Mouse (Mus musculus): ENCODE measurements around the gene Rbm25. TPM values are rescaled to one million over a fixed set of nuclear protein-coding genes. Genes with fewer than 3 reads are reported as not detected.
"Not testable (repeated sequence)": the region's sequence is repeated elsewhere in the genome, so short reads cannot be mapped to it uniquely, and the experiment has no call there.

Rbm25 gene
- 10 to 100 TPM; 43.0 to 52.8 TPM for total RNA-seq (2021)
- long read RNA-seq, experiment 1, full-length matches to known transcripts: 18 of 29 reads
- long read RNA-seq, experiment 1, partial matches to known transcripts: 4 of 29 reads
- long read RNA-seq, experiment 1, other reads (novel, unspliced or antisense): 7 of 29 reads
- long read RNA-seq, experiment 2, full-length matches to known transcripts: 26 of 38 reads
- long read RNA-seq, experiment 2, partial matches to known transcripts: 5 of 38 reads
- long read RNA-seq, experiment 2, other reads (novel, unspliced or antisense): 7 of 38 reads

DNA sequence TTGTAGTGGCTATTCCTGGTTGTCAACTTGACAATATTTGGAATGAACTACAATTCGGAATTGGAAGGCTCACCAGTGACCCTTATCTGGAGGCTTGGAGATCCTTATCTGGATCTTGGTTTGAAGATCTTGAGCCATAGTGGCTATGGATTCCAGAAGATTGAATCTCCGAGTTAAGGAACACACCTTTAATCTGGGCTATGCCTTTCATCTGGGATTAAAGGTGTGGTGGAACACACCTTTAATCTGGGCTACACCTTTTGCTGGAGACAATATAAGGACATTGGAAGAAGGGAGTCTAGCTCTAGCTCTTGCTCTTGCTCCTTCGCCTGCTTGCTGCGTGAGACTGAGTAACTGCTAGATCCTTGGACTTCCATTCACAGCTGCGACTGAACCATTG is at the start of gene Rbm25:
TSS of gene Rbm25 (plus strand) at position 301 of the 400 bp plus-strand sequence.
- DNase-seq: not testable (repeated sequence)
- peak within 1 kb of the TSS; percentile 98 for H3K27ac ChIP-seq
- intact Hi-C loops (cut with DNase I): loop anchor here (5.0 kb wide), 3 partner anchors 34 to 109 kb away; partner anchors contain the start of genes Dcaf4, Psen1 and Zfyve1
- peak within 1 kb of the TSS; percentile 85 for H3K4me3 ChIP-seq

DNA sequence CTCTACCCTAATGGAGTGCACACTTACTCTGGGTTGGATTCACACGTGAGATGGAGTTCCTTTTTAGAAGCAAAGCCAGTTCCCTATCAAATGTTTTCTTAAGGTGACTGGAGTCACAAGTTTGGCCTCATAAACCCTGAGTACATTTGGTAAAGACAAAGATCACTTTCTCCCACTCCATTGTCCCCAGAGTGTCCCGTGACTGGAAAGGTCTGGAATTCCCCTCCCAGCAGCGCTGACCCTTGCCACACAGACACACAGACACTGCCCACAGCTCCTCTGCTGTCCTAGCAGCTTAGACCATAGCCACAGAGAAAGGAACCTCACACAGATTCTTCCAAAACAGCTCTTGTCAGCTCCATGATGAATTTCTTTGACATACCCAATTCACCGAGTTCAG is 48.9 kb upstream of the Rbm25 start:
- intact Hi-C loops (cut with DNase I): no loop called here
- no peak overlapping the region for H3K4me3 ChIP-seq
- no peak for DNase-seq
- no peak for TF ChIP-seq CTCF (IDR thresholded peaks at IDR 0.05)
- 0 out of 2 replicates have a peak overlapping the region, but pooled peaks have one; percentile 5 for H3K27ac ChIP-seq

DNA sequence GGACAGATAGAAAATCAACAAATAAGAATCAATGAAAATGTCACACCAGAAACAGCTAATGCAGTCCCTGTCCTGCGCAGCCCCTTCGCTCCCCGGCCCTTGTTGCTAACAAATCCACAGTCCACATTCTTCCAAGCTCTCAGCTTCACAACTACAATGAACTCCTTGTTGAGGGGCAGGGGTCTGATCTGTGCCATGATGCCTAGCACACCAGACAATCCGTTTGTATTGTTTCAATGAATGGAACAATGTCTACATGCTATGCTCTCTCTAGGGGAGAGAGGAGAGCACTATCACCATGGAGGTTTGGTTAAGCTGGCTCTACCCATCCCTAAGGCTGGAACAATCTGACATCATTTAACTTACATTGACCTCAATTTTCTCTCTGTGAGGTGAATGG is 48.3 kb upstream of the Rbm25 start:
- DNase-seq: no peak
- intact Hi-C loops (cut with DNase I): no loop called here
- H3K27ac ChIP-seq: no peak overlapping the region
- H3K4me3 ChIP-seq: no peak overlapping the region
- no peak for TF ChIP-seq CTCF (IDR thresholded peaks at IDR 0.05)

DNA sequence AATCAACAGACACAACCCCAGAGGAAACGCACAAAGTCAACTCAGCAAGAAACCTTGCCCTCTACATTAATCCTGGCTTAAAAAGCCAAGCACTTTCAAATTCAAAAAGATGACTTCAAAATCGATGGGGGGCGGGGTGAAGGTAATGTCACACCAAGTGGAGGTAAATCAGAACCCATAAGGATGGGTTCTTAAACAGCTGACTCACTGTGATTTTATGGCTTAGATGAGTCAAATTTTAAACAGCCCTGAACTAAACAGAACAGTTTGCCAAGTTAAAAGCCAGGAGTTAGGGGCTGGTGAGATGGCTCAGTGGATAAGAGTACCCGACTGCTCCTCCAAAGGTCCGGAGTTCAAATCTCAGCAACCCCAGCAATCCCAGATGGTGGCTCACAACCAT is 44.4 kb upstream of the Rbm25 start:
- no peak overlapping the region for H3K4me3 ChIP-seq
- intact Hi-C loops (cut with DNase I): no loop called here
- TF ChIP-seq CTCF (IDR thresholded peaks at IDR 0.05): no peak
- no peak overlapping the region for H3K27ac ChIP-seq
- DNase-seq: no peak

DNA sequence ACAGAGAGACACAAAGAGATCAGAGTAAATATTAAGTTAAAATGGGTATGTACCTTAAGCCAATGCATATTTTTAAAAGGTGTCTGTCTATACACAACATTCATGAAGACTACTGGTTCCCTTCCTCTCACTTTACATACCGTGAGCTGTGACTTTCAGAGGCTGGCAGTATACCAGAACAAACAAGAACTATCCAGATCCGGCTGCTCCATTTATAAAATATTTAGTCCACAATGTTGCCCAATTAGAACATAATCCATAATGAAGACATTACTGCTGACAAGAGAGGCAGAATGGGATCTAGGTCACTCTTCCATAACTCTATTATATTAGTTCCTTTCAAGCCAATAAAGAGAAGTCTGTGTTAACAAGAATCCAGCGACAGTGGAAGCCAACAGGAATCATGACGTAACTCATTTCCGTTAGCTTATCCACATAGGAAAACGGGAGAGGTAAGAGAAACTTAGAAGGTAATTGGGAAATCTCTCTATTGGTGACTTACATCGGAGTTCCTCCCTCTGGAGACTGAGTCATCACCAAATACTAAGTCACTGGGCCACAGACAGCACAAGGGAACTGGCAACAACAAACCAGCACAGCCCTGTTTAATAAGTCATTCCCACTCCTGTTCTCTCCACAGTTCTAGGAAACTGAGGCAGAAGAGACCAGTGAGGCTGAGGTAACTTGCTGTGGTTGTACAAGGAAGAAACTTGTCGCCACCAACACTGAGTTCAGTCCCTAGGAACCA is 39.1 kb upstream of the Rbm25 start:
- TF ChIP-seq CTCF (IDR thresholded peaks at IDR 0.05): no peak
- H3K27ac ChIP-seq: peak overlapping the region; percentile 12; the same call in 1 of the 2 replicates
- intact Hi-C loops (cut with DNase I): no loop called here
- DNase-seq: no peak
- no peak overlapping the region for H3K4me3 ChIP-seq

DNA sequence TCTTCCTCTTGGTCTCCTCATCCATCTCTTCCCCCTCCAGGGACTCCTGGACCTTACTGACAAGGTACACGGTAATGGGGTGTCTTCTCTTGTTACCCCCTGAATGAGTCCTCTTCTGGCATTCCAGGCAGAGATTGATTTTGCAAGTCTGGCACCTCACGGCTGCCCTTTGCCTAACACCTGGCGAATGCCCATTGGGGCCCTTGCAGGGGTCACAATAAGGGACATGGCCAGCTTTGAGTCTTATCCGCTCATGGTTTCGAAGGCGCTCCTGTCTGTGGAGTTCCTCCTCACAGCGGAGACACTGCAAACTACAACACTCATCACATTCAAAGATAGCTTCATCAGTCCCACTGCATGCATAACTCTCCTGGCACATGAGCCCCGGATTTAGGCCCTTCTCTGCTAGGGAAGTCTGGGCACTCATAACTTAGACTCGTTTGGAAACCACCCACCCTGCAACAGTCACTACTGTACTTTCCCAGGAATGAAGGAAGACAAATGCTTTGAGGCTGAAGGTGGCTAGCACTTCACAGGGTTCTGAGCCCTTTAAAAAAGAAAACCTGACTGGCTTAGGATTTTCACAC is 36.5 kb upstream of the Rbm25 start:
- no peak overlapping the region for H3K27ac ChIP-seq
- no peak for TF ChIP-seq CTCF (IDR thresholded peaks at IDR 0.05)
- intact Hi-C loops (cut with DNase I): loop anchor here (5.0 kb wide), 1 partner anchor 38 kb away; the partner anchor contains the start of gene Rbm25
- no peak for DNase-seq
- no peak overlapping the region for H3K4me3 ChIP-seq

DNA sequence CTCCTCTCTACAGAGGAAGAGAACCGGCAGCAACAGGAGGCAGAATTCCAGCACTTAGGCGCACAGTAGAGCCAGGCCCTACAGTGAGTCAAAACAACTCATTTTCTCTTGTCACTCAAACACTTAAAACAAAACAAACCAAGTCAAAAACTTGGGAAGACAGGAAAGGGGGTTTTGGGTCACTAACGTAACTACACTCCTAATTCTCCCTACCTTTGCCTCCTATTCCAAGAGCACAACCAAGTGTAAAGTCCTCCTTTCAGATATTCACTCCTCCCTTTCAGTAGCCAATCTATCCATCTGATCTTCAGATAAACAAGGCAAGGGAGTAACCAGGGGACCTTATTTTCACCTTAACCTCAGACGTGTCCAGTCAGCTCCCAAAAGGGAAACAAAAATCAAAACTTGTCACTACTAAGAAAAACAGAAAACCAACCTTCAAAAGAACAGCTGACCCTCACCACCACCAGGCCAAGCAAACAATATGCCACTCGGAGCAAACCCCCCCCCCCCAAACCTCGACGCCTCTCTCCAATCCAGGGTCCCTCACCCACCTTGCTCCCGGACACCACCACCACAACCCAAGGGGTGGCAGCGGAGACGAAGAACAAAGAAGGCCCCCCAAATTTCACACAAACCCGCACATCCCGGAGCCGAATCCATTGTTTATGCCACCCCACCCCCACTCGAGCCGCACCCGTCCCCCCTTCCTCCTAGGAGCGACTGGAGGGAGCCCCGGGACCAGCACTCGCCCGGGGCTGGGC is 34.7 kb upstream of the Rbm25 start:
- Histone ChIP-seq H3K4me3 (peak overlapping the region; percentile 95), H3K27ac (peak overlapping the region; percentile 91)
- intact Hi-C loops (cut with DNase I): loop anchor here (5.0 kb wide), 1 partner anchor 36 kb away; the partner anchor contains the start of gene Rbm25
- TF ChIP-seq CTCF (IDR thresholded peaks at IDR 0.05): no peak
- peak; percentile 24 for DNase-seq

DNA sequence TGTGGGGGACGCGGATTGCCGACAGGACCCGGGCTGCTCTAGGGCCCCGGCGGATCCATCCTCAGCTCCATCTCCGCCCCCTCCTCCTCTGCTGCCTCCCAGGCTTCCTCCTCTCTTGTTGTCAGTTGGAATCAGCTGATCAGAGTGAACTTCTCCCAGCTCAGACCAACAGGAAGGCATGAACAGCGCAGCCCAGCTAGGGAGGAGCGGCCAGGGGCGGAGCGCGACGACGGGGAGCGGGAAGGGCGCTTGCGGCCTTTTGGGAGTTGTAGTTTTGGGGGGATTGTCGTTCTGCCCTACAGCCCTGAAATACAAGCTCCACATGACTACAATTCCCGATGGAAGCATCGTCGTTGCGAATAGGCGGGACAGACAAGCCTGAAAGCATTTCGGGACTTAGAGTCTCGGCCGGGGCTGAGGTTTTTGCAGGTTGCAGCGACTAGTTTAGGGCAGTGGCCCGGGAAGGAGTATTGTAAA is 34.0 kb upstream of the Rbm25 start, which contains the start of gene Zfyve1:
TSS of gene Zfyve1 (minus strand) at position 198 of the 477 bp plus-strand sequence.
- intact Hi-C loops (cut with DNase I): loop anchor here (5.0 kb wide), 1 partner anchor 35 kb away; the partner anchor contains the start of gene Rbm25
- Histone ChIP-seq H3K27ac (peak within 1 kb of the TSS; percentile 91), H3K4me3 (peak within 1 kb of the TSS; percentile 95)
- DNase-seq: peak; percentile 96
- TF ChIP-seq CTCF (IDR thresholded peaks at IDR 0.05): no peak; the same call in 1 of the 2 replicates

DNA sequence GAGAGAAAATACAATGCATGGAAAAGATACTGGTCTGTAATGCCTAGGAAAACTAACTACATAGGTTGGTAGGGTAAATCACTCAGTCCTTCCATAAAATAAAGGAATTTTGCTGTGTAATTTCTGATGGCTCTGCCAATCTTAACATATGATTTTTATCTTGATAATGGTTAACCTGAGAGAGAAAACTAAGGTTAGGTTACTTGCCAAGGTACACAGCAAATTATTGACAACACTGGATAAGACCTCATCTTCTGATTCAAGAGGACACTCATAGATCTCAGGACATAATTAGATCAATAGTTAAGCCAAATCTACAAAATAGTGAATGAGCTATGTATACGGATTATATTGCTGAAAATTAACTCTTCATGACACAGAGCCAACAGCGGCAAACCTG is 33.2 kb upstream of the Rbm25 start:
- Histone ChIP-seq H3K27ac (peak overlapping the region; percentile 77), H3K4me3 (no peak overlapping the region; the same call in 1 of the 2 replicates)
- TF ChIP-seq CTCF (IDR thresholded peaks at IDR 0.05): no peak
- intact Hi-C loops (cut with DNase I): loop anchor here (5.0 kb wide), 1 partner anchor 34 kb away; the partner anchor contains the start of gene Rbm25
- DNase-seq: no peak

DNA sequence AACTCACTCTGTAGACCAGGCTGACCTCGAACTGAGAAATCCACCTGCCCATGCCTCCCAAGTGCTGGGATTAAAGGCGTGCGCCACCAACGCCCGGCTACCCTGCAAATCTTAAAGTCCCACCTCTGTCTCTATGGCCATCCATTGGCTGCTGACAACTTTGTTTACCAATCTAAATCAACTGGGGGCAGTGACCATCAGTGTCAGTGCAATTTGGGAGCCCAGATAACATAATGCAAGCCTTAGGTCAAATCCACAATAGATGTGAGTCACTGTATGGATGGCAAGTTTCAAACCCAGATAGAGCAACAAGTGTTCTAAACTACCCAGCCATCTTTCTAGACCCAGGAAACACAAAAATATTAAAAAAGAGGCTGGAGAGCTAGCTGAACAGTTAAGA is 28.8 kb upstream of the Rbm25 start:
- no peak for DNase-seq
- no peak overlapping the region for H3K4me3 ChIP-seq
- TF ChIP-seq CTCF (IDR thresholded peaks at IDR 0.05): no peak
- H3K27ac ChIP-seq: no peak overlapping the region
- intact Hi-C loops (cut with DNase I): no loop called here

DNA sequence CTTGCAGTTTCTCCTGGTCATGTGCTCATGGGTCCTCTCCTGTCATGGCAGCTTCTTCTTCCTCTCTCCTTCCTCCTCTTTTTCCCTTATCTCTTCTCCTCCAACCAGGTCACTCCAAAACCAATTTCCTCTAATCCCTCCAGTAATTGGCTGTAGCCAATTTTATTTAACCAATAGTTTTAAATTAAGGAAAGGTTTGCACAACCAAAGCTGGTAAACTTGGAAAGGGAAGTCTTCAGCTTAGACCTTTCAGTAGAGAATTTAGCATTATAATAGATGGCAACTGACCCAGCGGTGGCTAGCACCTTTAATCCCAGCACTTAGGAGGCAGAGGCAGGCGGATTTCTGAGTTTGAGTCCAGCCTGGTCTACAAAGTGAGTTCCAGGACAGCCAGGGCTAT is 24.6 kb upstream of the Rbm25 start:
- DNase-seq; intact Hi-C loops (cut with DNase I): not testable (repeated sequence)

DNA sequence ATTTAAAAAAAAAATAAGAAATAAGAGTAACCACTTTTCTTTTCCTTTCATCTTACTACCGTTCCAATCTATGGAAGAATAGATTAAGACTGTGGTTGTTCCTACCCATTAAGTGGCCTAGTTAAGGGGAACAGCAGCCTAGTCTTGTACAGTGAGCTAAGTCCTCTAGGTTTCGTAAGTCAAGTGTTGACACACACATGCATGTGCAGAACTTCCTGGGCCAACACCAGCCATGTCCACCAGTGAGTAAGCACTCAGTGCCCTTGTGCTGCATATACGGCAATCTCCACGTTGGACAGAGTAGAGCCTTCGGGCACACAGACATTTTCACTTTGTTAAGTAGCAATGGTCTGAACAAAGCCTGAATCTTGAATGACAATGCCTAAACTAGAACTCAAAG is 13.8 kb upstream of the Rbm25 start:
- Histone ChIP-seq H3K27ac (no peak overlapping the region), H3K4me3 (no peak overlapping the region)
- intact Hi-C loops (cut with DNase I): no loop called here
- TF ChIP-seq CTCF (IDR thresholded peaks at IDR 0.05): no peak
- no peak for DNase-seq

More for the DNA sequence above, 24.6 kb upstream of the Rbm25 start:
- not testable (repeated sequence) for H3K27ac ChIP-seq, H3K4me3 ChIP-seq

All from gastrocnemius, adult 2 months (tissue).